Mouse (Mus musculus): Measurements from ENCODE around the gene Med13l. TPM values are rescaled to one million over a fixed set of nuclear protein-coding genes. Genes with fewer than 3 reads are reported as not detected.

Med13l gene
- polyA plus RNA-seq, 1 experiment, result 2.3 TPM

DNA sequence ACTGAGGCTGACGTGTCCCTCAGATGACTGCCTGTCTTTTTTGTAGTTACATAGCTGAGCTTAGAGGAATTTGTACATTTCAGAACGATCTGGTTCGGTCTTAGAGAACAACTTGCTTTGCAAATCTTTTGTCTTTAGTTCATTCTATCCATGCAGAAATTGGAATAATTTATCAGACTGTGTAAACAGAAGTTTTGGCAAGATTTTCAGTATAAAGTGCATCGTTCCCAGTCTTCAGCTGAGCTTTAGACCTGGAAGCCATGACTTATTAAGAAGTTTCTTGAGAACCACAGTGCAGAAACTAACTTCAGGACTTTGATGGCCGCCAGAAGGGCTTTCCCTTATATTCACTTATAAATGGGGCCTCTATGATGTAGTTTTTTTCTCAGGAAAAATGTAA lies 67.2 kb downstream of the Med13l start:
- H3K4me1 ChIP-seq (ENCODE audit: control insufficient read depth), result peaks cover 44% of the 10 kb centered on the region

GRCm38 (mm10) chr5:118628211-118628610 lies 67.7 kb downstream of the Med13l start:
- Histone ChIP-seq H3K4me3 (replicated peaks) (no peak overlapping the region), H3K9me3 (ENCODE audit: control insufficient read depth, low read length) (no peaks in the 10 kb centered on the region), H3K4me1 (ENCODE audit: control insufficient read depth) (peaks cover 49% of the 10 kb centered on the region), H3K27me3 (ENCODE audit: control insufficient read depth) (no peaks in the 10 kb centered on the region), H3K36me3 (ENCODE audit: control insufficient read depth) (peaks cover 58% of the 10 kb centered on the region)
- TF ChIP-seq GATA1 (IDR thresholded peaks at IDR 0.05; ENCODE audit: low read length), result no peak
- TF ChIP-seq TAL1 (IDR thresholded peaks at IDR 0.05; ENCODE audit: low read length), result no peak

More for the DNA sequence above, 67.2 kb downstream of the Med13l start:
- Histone ChIP-seq H3K36me3 (ENCODE audit: control insufficient read depth) (peaks cover 52% of the 10 kb centered on the region), H3K27me3 (ENCODE audit: control insufficient read depth) (no peaks in the 10 kb centered on the region), H3K9me3 (ENCODE audit: control insufficient read depth, low read length) (no peaks in the 10 kb centered on the region), H3K4me3 (replicated peaks) (no peak overlapping the region)
- TF ChIP-seq TAL1 (IDR thresholded peaks at IDR 0.05; ENCODE audit: low read length) (no peak), GATA1 (IDR thresholded peaks at IDR 0.05; ENCODE audit: low read length) (no peak)

DNA sequence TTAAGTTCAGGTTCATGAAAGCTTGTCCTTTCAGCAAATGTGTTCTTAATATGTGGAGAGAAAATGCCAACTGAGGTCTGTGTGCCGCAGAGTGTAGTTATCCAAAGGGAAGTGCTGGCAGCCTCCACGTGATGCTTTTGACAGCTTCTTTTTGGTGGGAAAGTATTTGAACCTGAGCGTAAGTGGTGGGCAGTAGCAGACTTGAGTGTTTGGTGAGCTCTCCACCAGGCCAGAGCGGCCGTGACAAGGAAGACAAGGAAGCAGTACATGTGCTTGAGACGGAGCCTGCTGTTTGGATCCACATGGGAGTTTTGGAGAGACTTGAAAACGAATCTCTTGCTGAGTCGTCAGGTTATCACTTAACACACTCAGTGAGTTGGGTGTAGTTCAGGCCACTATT lies 71.9 kb downstream of the Med13l start:
- no peaks in the 10 kb centered on the region for H3K27me3 ChIP-seq (ENCODE audit: control insufficient read depth)
- H3K36me3 ChIP-seq (ENCODE audit: control insufficient read depth), result peaks cover 69% of the 10 kb centered on the region
- peaks cover 57% of the 10 kb centered on the region for H3K4me1 ChIP-seq (ENCODE audit: control insufficient read depth)
- no peak overlapping the region for H3K4me3 ChIP-seq (replicated peaks)
- no peak for TF ChIP-seq GATA1 (IDR thresholded peaks at IDR 0.05; ENCODE audit: low read length)
- TF ChIP-seq TAL1 (IDR thresholded peaks at IDR 0.05; ENCODE audit: low read length), result no peak
- H3K9me3 ChIP-seq (ENCODE audit: control insufficient read depth, low read length), result no peaks in the 10 kb centered on the region

DNA sequence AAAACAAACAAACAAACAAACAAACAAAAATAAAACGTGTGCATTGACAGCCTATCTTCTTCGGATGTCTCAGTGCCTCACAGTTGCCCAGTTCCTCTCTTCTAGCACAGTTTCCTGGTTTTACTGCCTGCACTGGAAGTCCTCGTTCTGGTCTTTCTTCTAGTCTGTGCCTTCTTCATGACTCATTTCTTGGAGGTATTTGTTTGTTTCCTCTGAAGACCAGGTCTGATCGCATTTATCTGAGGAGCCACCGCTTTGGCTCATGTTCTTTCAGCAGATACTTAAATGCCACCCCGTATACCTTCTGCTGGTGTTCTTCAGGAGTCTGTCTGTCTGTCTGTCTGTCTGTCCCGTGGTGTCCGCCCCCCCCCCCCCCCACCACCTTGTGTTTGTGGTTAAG lies 72.6 kb downstream of the Med13l start:
- Histone ChIP-seq H3K4me1 (ENCODE audit: control insufficient read depth) (peaks cover 58% of the 10 kb centered on the region), H3K36me3 (ENCODE audit: control insufficient read depth) (peaks cover 69% of the 10 kb centered on the region), H3K4me3 (replicated peaks) (no peak overlapping the region)

GRCm38 (mm10) chr5:118635476-118636187 lies 75.2 kb downstream of the Med13l start:
- no peaks in the 10 kb centered on the region for H3K9me3 ChIP-seq (ENCODE audit: control insufficient read depth, low read length)
- H3K36me3 ChIP-seq (ENCODE audit: control insufficient read depth), result peaks cover 67% of the 10 kb centered on the region
- H3K4me1 ChIP-seq (ENCODE audit: control insufficient read depth), result peaks cover 53% of the 10 kb centered on the region
- H3K27me3 ChIP-seq (ENCODE audit: control insufficient read depth), result no peaks in the 10 kb centered on the region
- no peak overlapping the region for H3K4me3 ChIP-seq (replicated peaks)
- TF ChIP-seq GATA1 (IDR thresholded peaks at IDR 0.05; ENCODE audit: low read length), result no peak
- no peak for TF ChIP-seq TAL1 (IDR thresholded peaks at IDR 0.05; ENCODE audit: low read length)

More for the DNA sequence above, 72.6 kb downstream of the Med13l start:
- TF ChIP-seq TAL1 (IDR thresholded peaks at IDR 0.05; ENCODE audit: low read length) (no peak), GATA1 (IDR thresholded peaks at IDR 0.05; ENCODE audit: low read length) (no peak)
- Histone ChIP-seq H3K27me3 (ENCODE audit: control insufficient read depth) (no peaks in the 10 kb centered on the region), H3K9me3 (ENCODE audit: control insufficient read depth, low read length) (no peaks in the 10 kb centered on the region)

DNA sequence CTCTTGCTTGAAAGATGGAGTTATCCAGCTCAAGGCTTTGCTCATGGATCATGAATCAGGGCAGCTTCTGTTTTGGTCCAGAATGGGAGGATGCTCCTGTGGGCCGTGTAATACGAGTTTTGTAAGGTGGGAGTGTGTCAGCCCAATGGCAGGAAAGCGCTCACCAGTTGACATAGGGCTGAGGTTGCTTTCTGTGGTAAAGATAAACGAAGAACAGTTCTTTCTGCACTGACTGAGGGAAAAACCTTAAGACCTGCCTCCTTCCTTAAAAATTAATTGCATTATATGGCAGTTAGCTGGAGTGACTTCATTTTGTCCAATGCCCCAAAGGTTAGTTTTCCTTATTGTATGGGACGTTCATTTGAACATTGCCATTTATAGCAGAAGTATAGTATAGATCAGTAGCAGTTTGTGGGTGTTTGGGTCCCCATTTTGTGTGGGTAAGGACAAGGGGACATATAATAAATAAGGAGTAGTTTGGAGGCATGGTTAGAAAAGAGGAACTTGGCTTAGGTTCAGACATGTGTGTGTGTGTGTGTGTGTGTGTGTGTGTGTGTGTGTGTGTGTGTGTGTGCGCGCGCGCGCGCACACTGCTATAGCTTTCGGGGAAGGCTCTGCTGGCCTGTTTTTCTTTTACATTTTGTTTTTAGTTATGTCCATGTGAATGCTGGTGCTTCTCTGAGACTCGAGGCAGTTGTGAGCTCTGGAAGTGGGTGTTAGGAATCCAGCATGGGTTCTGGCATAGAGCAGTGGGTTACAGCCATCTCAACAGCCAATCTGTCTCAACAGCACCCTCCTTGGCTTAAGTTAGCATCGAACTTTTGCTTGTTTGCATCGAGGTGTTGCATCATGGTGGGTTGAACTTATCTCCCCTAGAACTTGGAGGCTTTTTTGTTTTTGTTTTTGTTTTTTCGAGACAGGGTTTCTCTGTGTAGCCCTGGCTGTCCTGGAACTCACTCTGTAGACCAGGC lies 76.2 kb downstream of the Med13l start:
- Histone ChIP-seq H3K4me1 (ENCODE audit: control insufficient read depth) (peaks cover 52% of the 10 kb centered on the region), H3K4me3 (replicated peaks) (no peak overlapping the region)

DNA sequence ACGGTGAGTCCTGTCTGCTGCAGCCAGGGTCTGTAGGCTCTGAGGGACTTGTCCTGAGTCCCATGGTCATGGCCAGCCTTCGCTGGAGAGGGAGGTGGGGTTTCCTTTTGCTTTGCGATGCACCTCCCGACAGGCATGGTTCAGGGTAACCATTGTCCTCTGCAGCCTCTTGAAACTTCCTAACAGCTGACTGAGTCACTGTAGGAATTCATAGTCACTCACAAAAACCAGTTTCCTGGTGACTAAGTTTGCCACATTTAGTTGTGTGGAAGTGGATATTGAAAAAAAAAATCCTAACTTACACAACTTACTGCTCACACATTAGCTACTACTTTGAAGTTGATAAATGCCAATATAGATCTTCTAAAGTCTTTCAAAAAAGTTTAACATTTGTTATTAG lies 77.5 kb downstream of the Med13l start:
- Histone ChIP-seq H3K9me3 (ENCODE audit: control insufficient read depth, low read length) (no peaks in the 10 kb centered on the region), H3K4me1 (ENCODE audit: control insufficient read depth) (peaks cover 45% of the 10 kb centered on the region), H3K36me3 (ENCODE audit: control insufficient read depth) (peaks cover 50% of the 10 kb centered on the region), H3K4me3 (replicated peaks) (no peak overlapping the region), H3K27me3 (ENCODE audit: control insufficient read depth) (no peaks in the 10 kb centered on the region)
- TF ChIP-seq TAL1 (IDR thresholded peaks at IDR 0.05; ENCODE audit: low read length) (no peak), GATA1 (IDR thresholded peaks at IDR 0.05; ENCODE audit: low read length) (no peak)

More for the DNA sequence above, 76.2 kb downstream of the Med13l start:
- no peaks in the 10 kb centered on the region for H3K27me3 ChIP-seq (ENCODE audit: control insufficient read depth)
- TF ChIP-seq TAL1 (IDR thresholded peaks at IDR 0.05; ENCODE audit: low read length) (no peak), GATA1 (IDR thresholded peaks at IDR 0.05; ENCODE audit: low read length) (no peak)
- peaks cover 62% of the 10 kb centered on the region for H3K36me3 ChIP-seq (ENCODE audit: control insufficient read depth)
- no peaks in the 10 kb centered on the region for H3K9me3 ChIP-seq (ENCODE audit: control insufficient read depth, low read length)

DNA sequence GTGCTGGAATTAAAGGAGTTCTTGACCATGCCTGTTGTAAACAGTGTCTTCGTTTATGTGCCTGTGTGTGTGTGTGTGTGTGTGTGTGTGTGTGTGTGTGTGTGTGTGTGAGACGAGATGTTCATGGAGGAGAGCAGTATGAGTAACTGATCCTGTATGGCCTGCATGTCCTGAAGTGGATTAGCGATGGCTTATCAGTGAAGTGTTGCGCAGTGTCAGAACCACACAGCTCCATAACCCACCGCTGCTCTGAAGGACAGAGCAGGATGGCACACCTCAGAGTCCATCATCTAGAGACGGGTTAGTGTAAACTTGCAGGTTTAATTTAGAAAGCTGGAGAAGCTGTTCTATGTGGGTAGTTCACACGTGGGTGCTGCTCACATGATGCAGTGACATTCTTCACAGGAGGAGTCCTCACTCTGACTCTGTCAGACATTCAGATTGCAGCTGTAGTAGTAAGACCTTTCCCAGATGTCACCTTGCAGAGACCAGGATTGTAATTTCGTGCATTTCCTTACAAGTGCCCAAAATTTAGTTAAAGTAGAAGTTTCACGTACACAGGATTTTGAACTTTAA lies 78.1 kb downstream of the Med13l start:
- Histone ChIP-seq H3K4me3 (replicated peaks) (no peak overlapping the region), H3K27me3 (ENCODE audit: control insufficient read depth) (no peaks in the 10 kb centered on the region), H3K4me1 (ENCODE audit: control insufficient read depth) (peaks cover 48% of the 10 kb centered on the region), H3K9me3 (ENCODE audit: control insufficient read depth, low read length) (no peaks in the 10 kb centered on the region), H3K36me3 (ENCODE audit: control insufficient read depth) (peaks cover 47% of the 10 kb centered on the region)
- TF ChIP-seq TAL1 (IDR thresholded peaks at IDR 0.05; ENCODE audit: low read length) (no peak), GATA1 (IDR thresholded peaks at IDR 0.05; ENCODE audit: low read length) (no peak)

Measured in erythroblast, embryonic 14.5 days (primary cell).